Mouse (Mus musculus): Measurements from ENCODE around the gene Ddr2.

Ddr2 gene

DNA sequence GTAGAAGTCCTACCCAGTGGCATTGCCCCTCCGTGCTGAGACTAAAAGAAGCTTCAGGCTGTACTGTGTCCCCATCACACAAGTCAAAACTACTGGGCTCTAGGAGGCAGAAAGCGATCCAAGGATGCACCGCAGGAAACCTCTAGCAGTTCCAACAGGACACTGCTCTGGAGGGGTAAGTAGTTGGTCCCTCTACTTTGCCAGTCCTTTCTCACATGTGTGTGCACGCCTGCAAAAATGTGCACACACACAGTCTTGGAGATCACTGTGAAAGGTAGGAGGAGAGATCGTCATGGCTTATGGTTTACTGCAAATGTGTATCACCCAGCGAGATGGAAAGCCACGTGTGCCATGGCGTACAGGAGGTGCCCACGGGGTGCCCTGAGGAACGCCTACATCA, 157.9 kb downstream of the Ddr2 start:
- DNase-seq (ENCODE audit: extremely low read depth, insufficient read length, low spot score): no peak

DNA sequence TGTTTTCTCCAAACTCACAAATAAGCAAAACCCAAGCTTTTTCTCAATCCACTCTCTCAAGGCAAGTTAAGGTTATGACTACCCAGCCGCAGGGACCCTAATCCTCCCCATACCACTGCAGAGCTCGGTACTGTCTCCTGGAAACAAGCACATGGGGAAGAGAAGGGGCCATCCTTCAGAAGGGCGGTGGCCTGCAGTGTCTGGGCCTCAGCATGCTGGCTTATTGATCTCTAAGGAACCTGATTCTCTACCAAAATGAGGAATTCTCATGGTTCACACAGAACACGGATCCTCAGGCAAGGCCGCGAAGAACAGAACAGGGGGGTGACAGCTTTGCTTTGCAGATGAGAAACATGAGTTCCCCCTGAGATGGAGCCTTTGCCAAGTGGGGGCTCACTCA, 159.0 kb downstream of the Ddr2 start:
- no peak for DNase-seq (ENCODE audit: extremely low read depth, insufficient read length, low spot score)

DNA sequence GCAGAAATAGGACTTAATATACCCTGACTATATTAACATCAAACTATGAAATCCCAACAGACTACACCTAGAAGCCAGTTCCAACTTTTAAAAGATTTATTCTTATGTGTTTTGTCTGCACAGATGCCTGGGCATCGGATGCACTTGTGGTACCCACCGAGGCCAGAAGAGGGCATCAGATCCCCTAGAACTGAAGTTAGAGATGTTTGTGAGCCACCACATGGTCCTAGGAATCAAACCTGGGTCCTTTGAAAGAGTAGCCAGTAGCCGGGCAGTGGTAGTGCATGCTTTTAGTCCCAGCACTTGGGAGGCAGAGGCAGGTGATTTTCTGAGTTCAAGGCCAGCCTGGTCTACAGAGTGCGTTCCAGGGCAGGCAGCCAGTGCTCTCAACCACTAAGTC, 159.9 kb downstream of the Ddr2 start:
- DNase-seq (ENCODE audit: extremely low read depth, insufficient read length, low spot score): peak; percentile 22

DNA sequence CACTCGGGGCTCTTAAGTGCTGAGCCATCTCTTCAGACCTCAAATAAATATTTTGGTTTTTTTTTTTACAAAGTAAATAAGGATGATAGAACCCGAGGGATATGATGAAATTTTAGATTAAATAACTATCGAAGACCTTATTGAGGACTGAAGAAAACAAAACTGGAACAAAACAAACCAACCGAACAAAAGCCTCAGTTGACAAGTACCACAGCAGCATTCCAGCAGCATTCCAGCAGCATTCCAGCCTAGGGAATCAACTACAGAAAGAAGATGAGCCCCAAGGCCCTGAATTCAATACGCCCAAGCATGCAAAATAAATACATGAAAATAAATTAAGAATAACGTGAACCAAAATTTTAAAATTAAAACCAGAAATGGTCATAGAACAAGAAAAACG, 160.6 kb downstream of the Ddr2 start:
- no peak for DNase-seq (ENCODE audit: extremely low read depth, insufficient read length, low spot score)

DNA sequence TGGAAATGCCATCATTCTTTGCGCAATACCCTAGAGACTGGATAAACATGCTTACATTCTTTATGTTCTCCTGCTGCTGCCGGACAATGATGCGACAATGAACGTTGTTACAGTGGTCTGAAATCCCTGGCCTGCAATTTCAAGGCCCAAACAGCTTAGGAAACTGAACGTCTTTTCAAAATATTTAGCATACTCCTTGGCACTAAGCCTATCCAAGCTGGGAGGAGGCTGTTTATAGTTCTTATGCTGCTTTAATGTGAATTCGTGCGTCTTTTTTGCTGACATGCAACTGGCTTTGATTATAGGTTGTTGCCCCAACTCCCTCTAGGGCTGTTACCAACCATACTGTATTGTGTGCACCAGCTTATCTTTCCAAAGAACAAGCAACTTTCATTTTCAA, 161.7 kb downstream of the Ddr2 start:
- no peak for DNase-seq (ENCODE audit: extremely low read depth, insufficient read length, low spot score)

DNA sequence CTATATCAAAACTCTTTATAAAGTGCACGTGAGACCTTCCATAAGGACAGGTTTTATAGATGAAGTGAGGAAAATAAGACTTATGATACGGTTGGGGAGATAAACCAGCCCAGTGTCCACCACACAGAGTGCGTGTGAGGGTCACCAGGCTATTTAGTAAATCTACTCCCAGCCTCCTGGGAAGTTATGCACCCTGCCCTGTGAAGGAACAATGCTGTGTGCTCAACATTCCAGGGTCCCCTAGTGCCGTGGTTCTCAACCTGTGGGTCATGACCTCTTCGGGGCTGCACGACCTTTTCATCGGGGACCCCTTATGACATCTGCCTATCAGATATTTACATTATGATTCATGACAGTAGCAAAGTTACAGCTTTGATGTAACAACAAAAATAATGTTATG, 162.3 kb downstream of the Ddr2 start:
- DNase-seq (ENCODE audit: extremely low read depth, insufficient read length, low spot score): no peak

DNA sequence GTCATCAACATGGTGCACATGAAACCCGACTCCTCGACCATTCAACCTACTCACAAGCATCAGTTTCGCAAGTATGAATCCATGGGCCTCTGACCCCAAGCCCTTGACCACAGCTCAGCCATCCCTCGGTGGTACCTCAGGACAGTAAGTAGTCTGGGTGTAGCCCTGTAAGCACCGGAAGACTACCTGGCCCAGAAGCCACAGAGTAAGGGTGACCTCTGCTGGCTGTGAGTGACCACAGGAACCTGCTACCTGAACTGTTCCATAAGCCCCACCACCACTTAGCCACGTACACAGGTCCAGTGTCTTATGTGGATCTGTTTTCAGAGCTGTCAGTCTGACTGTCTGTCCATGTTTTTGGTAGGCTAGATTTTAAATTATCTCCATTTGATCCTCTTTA, 162.9 kb downstream of the Ddr2 start:
- no peak for DNase-seq (ENCODE audit: extremely low read depth, insufficient read length, low spot score)

DNA sequence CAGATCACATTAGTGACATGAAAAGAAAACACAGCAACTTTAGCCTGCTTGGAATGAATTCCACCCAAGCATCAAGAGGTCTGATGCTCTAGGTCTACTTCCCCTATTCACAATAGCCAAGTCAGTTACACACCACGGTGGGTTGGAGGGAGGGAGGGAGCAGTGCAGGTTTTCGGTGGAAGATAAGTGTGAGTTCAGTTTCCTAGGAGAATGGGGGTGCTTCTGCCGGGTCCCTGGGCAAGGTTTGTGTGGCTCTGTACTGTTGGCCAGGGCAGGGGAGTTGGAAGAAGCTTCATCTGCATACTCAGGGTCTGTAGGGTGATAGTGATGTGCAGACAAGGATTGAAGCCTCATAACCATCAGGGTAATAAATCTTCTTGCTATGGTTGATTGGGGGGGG, 164.6 kb downstream of the Ddr2 start:
- DNase-seq (ENCODE audit: extremely low read depth, insufficient read length, low spot score): no peak

DNA sequence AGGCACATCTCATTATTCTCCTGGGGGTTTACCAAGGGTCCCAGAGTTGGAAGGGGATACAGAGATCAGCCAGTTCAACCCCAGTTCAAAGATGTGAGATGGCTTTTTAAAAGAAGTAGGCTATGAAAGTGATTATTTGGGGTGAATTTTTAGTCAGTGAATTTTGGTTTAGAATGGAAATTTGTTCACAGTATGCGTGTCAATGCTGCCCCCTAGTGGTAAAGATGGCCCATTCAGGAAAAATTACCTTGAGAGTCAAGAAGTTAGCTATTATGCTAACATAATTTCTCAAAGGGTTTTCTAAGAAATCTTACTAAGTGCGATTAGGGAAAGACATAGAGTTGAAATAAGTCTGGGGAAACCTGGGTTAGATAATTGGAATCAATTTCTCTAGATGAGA, 171.2 kb downstream of the Ddr2 start:
- DNase-seq (ENCODE audit: extremely low read depth, insufficient read length, low spot score): no peak

DNA sequence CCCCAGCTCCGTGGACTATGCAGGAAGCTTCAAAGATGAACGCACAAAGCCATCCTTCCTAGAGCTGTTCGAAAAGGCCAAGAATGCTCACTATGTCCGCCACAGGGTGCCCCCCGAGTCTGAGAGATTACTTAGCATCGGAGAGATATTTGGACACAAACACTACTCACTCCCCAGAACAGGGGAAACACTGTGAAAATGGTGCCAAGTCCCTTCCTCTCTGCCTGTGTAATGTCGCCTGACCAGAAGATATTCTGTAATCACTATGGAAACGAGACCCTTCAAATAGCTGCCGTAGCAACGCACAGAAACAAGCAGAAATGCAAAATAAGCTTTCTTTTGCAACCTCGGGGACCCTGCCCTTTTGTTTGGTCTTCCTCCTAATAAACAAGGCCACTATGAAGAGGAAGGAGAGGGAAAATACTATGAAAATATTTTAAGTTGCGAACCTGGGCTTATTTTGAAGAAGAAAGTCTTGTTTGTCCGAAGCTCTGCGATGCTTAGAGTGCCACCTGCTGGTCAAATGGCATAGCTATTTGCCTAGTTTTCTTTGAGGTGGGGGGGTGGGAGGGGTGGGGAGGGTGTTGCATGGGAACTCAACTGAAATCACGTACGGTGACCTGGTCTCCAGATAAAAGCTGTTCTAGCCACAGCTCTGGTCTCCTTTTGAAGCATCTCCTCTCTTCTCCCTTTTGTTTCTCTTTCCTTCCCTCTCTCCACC, 176.4 kb downstream of the Ddr2 start:
- DNase-seq (ENCODE audit: extremely low read depth, insufficient read length, low spot score): peak; percentile 14

DNA sequence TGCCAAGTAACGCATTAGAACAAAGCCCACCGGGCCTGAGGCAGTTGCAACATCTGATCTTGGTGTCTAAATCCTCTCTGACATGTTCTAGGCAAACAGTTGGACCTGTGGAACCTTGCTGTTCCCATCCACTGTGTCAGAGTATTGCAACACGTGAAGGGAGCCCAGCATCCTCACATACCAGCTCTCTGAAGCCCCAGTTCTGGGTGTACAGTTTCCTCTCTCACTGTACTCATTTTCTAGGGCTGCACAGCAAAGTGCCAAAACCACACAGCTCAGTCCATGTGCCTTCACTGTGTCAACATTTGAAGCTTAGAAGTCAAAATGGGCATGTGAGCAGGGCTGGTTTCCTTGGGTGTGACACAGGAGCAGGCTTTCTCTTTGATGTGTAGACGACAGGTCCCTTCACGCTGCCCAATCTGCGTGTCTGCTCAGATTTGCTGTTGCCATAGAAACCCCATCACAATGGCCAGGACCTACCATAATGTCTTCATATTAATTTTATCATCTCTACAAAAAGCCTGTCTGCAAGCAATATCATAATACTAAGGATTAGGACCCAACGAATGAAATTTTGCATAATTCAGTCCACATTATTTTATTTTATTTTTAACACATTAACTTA, 178.3 kb downstream of the Ddr2 start:
- no peak for DNase-seq (ENCODE audit: extremely low read depth, insufficient read length, low spot score)

DNA sequence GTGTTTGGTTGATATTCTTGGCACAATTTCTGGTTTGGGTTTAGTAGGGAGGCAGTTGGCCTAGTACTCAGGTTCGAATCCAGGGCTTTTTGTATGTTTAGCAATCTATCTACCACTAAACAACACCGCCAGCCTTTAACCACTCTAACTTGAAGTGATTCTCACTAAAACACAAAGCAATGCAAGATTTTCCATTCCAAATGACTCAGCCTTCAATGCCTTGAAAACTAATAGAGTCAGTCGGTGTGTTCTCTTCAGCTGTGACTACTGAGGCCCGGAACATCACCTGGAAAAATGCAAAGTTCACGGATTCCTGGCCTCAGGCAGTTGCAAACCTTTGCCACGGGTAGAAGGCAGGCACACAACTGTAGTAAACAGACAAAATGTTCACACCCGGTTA, 178.9 kb downstream of the Ddr2 start:
- DNase-seq (ENCODE audit: extremely low read depth, insufficient read length, low spot score): no peak

DNA sequence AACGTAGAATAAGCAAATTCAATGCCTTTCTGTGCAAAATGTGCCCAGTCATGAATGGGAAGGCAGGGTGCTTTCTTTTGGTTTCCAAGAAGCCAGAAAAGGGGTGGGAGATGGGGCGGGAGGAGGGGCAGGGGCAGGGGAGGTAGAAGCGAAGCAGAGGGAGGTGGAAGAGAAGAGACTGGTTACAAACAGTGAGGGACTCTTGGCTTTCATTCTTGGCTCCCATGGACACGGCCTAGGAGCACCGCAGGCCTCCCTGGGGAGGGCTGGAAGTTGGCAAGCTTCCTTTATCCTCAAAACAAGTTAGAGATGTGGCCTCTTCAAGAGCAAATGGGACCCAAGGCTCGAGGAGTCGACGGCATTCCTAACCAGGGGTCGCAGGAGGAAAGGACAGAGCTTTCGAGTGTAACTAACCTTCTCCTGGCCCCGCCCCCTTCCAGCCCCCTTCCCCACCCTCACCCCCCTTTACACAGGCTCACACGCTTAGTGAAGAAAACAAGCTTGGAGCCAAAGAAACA, 182.0 kb downstream of the Ddr2 start, which contains the start of gene Ccdc190:
Gene Ccdc190 (plus strand): TSS at position 195 of the 518 bp plus-strand sequence.
- DNase-seq (ENCODE audit: extremely low read depth, insufficient read length, low spot score): peak; percentile 63

DNA sequence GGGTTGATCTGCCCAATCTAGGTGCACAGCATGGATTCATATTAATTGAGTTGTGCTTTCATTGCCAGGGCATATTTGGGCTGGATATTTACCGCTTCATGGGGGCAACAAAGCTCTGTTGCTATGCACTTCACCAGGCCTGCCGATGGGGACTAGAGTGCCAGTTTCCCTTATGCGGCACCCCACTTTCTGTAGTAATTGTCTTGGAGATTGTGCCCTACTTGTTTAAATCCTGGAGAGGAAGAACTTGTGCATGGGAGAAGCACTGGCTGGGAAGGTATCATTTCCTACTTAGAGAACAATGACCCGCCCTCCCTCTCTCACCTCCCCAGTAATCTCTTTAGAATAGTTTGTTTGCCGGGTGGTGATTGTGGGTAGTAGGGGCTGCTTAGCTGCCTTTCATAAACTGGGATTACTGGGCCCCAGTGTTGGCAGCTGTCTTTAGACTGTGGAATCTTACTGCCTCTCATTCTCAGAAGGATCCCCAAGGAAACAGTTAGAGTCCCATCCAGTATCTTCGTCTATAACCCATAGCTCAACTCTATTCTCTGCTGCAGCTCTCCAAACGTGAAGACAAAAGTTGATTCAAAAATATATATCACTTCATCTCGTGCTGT, 182.7 kb downstream of the Ddr2 start:
- DNase-seq (ENCODE audit: extremely low read depth, insufficient read length, low spot score): no peak

DNA sequence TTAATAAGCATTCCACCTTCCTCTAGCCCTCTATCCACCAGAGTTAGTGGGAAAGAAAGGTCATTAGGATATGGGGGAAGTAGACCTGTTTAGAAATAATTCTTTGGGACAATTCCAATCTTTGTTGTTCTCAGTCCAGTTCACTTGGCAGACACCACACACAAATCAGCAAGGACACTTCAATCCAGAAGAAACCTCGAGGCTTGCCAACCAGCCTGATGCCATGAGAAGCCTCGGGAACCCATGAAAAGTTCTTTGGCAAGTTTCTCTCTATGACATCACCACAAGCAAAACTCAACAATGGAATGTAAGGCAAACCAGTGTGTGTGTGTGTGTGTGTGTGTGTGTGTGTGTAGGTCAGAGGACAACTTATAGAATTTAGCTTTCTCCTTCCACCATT, 186.0 kb downstream of the Ddr2 start:
- DNase-seq (ENCODE audit: extremely low read depth, insufficient read length, low spot score): peak; percentile 42
